Mouse (Mus musculus) spleen, adult 18-20 months (tissue): ENCODE measurements at regions not wholly inside any gene's neighbourhood (a gene's known extent, or its start where the extent isn't known, plus 50 kb on each side); places are given as distances from the start of the nearest gene placed in this dataset.

ENCODE experiments used
- DNase-seq, 2 experiments: peaks; one replicate each; pipeline ENCODE4 v3.0.0; 2022; ENCODE audit warnings: mixed read lengths in 2 of 2

GRCm38 (mm10) chr13:42244240-42245086 is 56.8 kb upstream of the Edn1 start:
- peak in 1 of 2 experiments; percentile 7 for DNase-seq

DNA sequence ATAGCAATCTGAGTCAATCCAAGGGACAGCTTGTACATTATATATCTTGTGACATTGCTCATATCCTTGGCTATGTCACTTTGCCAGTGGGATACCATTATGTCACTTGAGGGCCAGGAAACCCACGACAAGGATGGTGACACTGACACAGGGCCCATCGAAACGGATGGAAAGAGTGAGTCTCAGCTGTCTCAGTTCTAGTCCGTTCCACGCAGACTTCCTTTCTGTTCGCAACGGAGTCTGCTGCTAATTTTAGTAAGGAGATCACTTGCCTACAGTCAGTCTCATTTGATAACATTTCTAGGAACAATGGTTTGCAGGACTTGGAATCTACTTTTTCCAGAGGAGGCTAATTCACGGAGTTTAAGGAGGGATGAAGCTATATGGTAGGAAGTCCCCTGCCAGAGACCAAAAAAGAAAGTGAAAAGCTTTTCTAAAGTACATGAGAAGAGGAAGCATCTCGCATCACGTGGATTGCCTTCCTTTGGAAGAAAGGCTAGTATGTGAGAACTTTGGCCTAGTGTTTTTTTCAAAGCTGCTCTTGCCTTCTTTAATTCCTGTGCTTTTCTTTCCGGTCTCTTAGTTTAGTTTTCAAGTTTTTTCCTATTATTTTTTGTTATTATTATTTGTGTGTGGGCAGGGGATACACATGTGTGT is 55.4 kb upstream of the Edn1 start:
- peak in 1 of 2 experiments; percentile 23 for DNase-seq
